Mouse (Mus musculus) heart, embryonic 15.5 days (tissue): ENCODE data around the gene Mcidas. TPM values are rescaled to one million over a fixed set of nuclear protein-coding genes. Genes with fewer than 3 reads are reported as not detected.
A peak's percentile ranks its signal among the peaks of the same experiment; 100 is the strongest.

Source experiments
- ATAC-seq: fragments of 200-750 bp; cut with Nextera tagmentation; replicated peaks from 2 replicates; pipeline ENCODE4 v1.8.0; 2017; ENCODE audit warnings: low read depth, moderate TSS enrichment; ENCODE audit not compliant: insufficient number of reproducible peaks, insufficient read depth, low FRiP score
- H3K27ac ChIP-seq: fragments of 300-500 bp; sonication (generic); 2 replicates; pipeline ENCODE4 v1.5.1; 2015; ENCODE audit warnings: mild to moderate bottlenecking, inconsistent platforms
- H3K27me3 ChIP-seq: fragments of 300-500 bp; sonication (generic); 2 replicates; pipeline ENCODE4 v1.6.1; 2015; ENCODE audit warnings: inconsistent platforms
- H3K36me3 ChIP-seq: fragments of 300-500 bp; sonication (generic); 2 replicates; pipeline ENCODE4 v1.6.1; 2015; ENCODE audit warnings: mild to moderate bottlenecking, inconsistent platforms
- H3K4me1 ChIP-seq: fragments of 300-500 bp; sonication (generic); replicated peaks from 2 replicates; pipeline ENCODE4 v1.6.1; 2015; ENCODE audit warnings: inconsistent platforms
- H3K4me2 ChIP-seq: fragments of 300-500 bp; sonication (generic); 2 replicates; pipeline ENCODE4 v1.6.1; 2015; ENCODE audit warnings: inconsistent platforms, mild to moderate bottlenecking, moderate library complexity
- H3K4me3 ChIP-seq: fragments of 300-500 bp; sonication (generic); 2 replicates; pipeline ENCODE4 v1.5.1; 2015; ENCODE audit warnings: mild to moderate bottlenecking, inconsistent platforms
- H3K9ac ChIP-seq: fragments of 300-500 bp; sonication (generic); 2 replicates; pipeline ENCODE4 v1.6.1; 2015; ENCODE audit warnings: mild to moderate bottlenecking, inconsistent platforms
- H3K9me3 ChIP-seq: fragments of 300-500 bp; sonication (generic); replicated peaks from 2 replicates; pipeline ENCODE4 v1.6.1; 2016; ENCODE audit warnings: inconsistent platforms
- WGBS: fragments of 180-500 bp; shearing (Covaris S2); methylation state at CpG from one replicate; pipeline ENCODE4 v1.1.7; 2015; ENCODE audit warnings: mixed read lengths; 5-methylcytosine and 5-hydroxymethylcytosine counted together
- microRNA counts: library from miRNA; unstranded; fragments of <30 nt; microRNA quantifications from one replicate; lab custom pipeline; 2016
- microRNA-seq: library from miRNA; unstranded; fragments of <30 nt; microRNA quantifications from one replicate; pipeline ENCODE4, GENCODE M21; 2016
- polyA plus RNA-seq: library from polyadenylated mRNA; unstranded; fragments of >200 nt; fragmentation: Nextera tagmentation; extraction: Ambion mirVana; gene quantifications from 2 replicates; pipeline ENCODE4 v1.2.1, GENCODE M21; 2015

Gene Mcidas
- polyA plus RNA-seq, 1 experiment from 2014 or later = 0.21 TPM

DNA sequence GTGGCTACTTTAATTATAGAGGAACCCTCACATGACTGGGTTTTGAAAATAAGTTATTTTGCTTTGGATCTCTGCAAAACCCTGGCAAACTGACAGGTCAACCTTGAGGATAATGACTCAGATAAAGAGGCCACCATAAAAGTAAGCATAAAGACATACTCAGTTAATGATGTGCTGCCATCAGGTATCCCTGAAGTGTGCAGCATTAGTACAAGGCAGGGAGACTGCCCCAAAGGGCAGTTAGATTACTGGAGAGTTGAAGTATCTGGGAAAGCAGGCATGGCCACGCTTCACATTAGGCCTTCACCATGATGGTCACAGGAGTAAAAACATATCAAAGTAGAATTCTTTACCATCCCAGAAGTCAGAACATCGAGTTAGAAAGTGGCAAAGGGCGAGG is 51.2 kb downstream of the Mcidas start:
- H3K9me3 ChIP-seq = no peaks in the 10 kb centered on the region
- 45% methylated on average over 3 of the region's 3 CpGs for WGBS
- peak overlapping the region; percentile 69 for H3K4me2 ChIP-seq
- peak overlapping the region; percentile 68 for H3K9ac ChIP-seq
- H3K27ac ChIP-seq = no peak overlapping the region
- ATAC-seq = no peak
- H3K4me3 ChIP-seq = peak overlapping the region; percentile 73
- peaks cover 9% of the 10 kb centered on the region for H3K4me1 ChIP-seq
- peaks cover 13% of the 10 kb centered on the region for H3K36me3 ChIP-seq
- H3K27me3 ChIP-seq = no peaks in the 10 kb centered on the region

DNA sequence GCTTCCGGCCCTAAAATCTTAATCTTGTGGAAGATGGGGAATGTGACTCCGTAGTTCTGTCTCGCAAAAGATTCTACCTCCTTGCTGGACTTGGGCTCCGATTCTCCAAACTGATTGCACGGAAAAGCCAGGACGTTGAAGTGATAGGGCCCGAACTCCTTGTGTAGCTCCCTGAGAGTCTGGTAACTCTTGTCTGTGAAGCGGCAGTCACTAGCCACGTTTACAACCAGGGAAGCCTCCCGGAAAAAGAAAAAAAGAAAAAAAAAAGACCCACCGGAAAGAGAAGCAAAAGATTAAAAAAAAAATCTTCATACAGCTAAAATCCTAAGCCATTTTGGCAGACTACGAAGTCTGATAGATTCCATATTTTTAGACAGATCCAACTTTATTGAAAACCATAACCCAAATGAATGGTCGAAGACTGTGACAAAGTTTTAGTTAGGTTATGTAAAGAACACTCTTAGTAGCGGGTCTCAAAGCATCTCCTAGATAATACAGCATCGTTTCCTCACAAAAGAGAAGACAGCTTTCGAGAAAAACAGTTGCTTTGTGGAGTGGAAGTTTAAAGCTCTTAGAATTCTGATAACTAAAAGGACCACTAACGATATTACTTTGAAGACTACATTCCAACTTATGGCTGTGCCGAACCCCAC is 51.9 kb downstream of the Mcidas start:
- H3K27ac ChIP-seq = peak overlapping the region; percentile 82
- no peak for ATAC-seq
- peak overlapping the region; percentile 73 for H3K4me3 ChIP-seq
- WGBS = 9% methylated on average over 18 of the region's 18 CpGs
- peaks cover 13% of the 10 kb centered on the region for H3K36me3 ChIP-seq
- peaks cover 9% of the 10 kb centered on the region for H3K4me1 ChIP-seq
- peak overlapping the region; percentile 69 for H3K4me2 ChIP-seq
- no peaks in the 10 kb centered on the region for H3K27me3 ChIP-seq
- no peaks in the 10 kb centered on the region for H3K9me3 ChIP-seq
- H3K9ac ChIP-seq = peak overlapping the region; percentile 68

GRCm38 (mm10) chr13:113046211-113046883 is 52.7 kb downstream of the Mcidas start, which contains the start of gene Gpx8:
Gpx8 (minus strand) TSS chr13:113046410.
- H3K9ac ChIP-seq = peak within 1 kb of the TSS; percentile 68
- 5% methylated on average over 21 of the region's 21 CpGs for WGBS
- H3K4me3 ChIP-seq = peak within 1 kb of the TSS; percentile 73
- peak within 1 kb of the TSS; percentile 82 for H3K27ac ChIP-seq
- no peaks in the 10 kb centered on the region for H3K9me3 ChIP-seq
- H3K4me1 ChIP-seq = peaks cover 9% of the 10 kb centered on the region
- H3K27me3 ChIP-seq = no peaks in the 10 kb centered on the region
- H3K36me3 ChIP-seq = peaks cover 13% of the 10 kb centered on the region
- H3K4me2 ChIP-seq = peak within 1 kb of the TSS; percentile 69
- ATAC-seq = peak; percentile 83

DNA sequence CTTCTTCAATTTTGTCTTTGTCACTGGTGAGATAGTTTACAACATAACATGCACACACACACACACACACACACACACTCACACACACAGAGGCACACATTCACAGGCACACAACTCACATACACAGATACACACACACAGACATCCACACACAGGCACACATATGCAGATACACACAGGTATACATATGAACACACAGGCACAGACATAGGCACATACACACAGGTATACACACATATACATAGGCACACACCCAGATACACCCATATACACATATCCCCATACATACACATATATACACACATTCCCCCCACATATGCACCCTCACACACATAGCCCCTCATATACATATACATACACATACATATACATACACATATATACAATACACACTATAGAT is 53.4 kb downstream of the Mcidas start:
- Histone ChIP-seq H3K36me3 (peaks cover 9% of the 10 kb centered on the region), H3K4me3 (no peak overlapping the region), H3K4me2 (no peak overlapping the region), H3K4me1 (peaks cover 9% of the 10 kb centered on the region), H3K9me3 (no peaks in the 10 kb centered on the region), H3K27ac (no peak overlapping the region), H3K9ac (no peak overlapping the region), H3K27me3 (no peaks in the 10 kb centered on the region)
- ATAC-seq = no peak

DNA sequence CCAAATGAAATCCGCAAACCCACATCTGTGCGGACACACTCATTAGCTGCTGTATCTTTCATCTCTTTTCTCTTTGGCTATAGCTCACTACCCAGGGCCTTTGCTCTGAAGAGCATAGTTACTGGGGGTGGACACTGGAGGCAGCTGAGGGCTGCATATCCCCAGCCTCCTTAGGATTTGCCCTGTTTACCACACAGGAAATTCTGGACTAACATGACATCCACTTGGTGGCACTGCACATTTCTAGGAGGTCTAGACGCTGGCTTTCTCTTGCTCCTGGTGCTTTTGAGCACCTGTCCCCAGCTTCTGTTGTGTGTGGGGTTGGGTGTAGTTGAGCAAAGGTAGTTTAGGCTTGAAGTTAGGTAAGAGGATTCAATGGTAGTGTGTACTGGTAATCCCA is 54.0 kb downstream of the Mcidas start:
- Histone ChIP-seq H3K27me3 (no peaks in the 10 kb centered on the region), H3K4me3 (no peak overlapping the region), H3K4me2 (no peak overlapping the region), H3K9me3 (no peaks in the 10 kb centered on the region), H3K36me3 (peaks cover 5% of the 10 kb centered on the region), H3K9ac (no peak overlapping the region), H3K27ac (no peak overlapping the region), H3K4me1 (peaks cover 9% of the 10 kb centered on the region)
- WGBS = 62% methylated on average over 3 of the region's 3 CpGs
- no peak for ATAC-seq

MicroRNAs encoded within 50 kb of the gene (microRNA counts, 519-probe panel; counts per million panel counts)
- microRNA mmu-miR-449a (lab: Ali Mortazavi, UCI) (2,582 counts per million, percentile 56 among the panel's probes with 10 or more counts), microRNA mmu-miR-449b (lab: Ali Mortazavi, UCI) (not detected), microRNA mmu-miR-449c (lab: Ali Mortazavi, UCI) (not detected)

Small RNAs within 50 kb of the gene (microRNA-seq; reads per million reads assigned to microRNA genes)
- 914 reads per million, percentile 77 among the genes with 10 or more reads in this experiment for gene Mir449a
- 1.1 reads per million for gene Mir449b
- 0.63 reads per million for gene Mir449c

Other genes with a start within 250 kb of the Mcidas start
- 54.1 and 61.2 TPM in 2 replicates for gene Plpp1, start 193.1 kb upstream of the Mcidas start, polyA plus RNA-seq
- 38.1 and 44.9 TPM in 2 replicates for gene Mtrex, start 66.4 kb upstream of the Mcidas start, polyA plus RNA-seq
- gene Dhx29, start 66.4 kb upstream of the Mcidas start, polyA plus RNA-seq = 15.0 and 15.1 TPM in 2 replicates
- 0.78 and 1.4 TPM in 2 replicates for gene Ccno, start 6.0 kb upstream of the Mcidas start, polyA plus RNA-seq
- gene Cdc20b, start 41.3 kb downstream of the Mcidas start, polyA plus RNA-seq = 0.14 and 0.79 TPM in 2 replicates
- 115 and 118 TPM in 2 replicates for gene Gpx8, start 52.6 kb downstream of the Mcidas start, polyA plus RNA-seq
- gene Gzma, start 107.1 kb downstream of the Mcidas start, polyA plus RNA-seq = 5.6 and 45.0 TPM in 2 replicates
- gene Esm1, start 215.8 kb downstream of the Mcidas start, polyA plus RNA-seq = 1.4 and 1.8 TPM in 2 replicates
- gene Gzmk, start 232.1 kb downstream of the Mcidas start, polyA plus RNA-seq = not detected in 2 replicates